Mouse (Mus musculus) midbrain, embryonic 11.5 days (tissue): Measurements from ENCODE around the gene Fxyd5. TPM values are rescaled to one million over a fixed set of nuclear protein-coding genes. Genes with fewer than 3 reads are reported as not detected.

Experiments
- ATAC-seq: fragments of 200-750 bp; cut with Nextera tagmentation; 2 replicates; pipeline ENCODE4 v1.8.0; 2017; ENCODE audit warnings: moderate TSS enrichment, moderate library complexity; ENCODE audit not compliant: low FRiP score
- DNase-seq: peaks from one replicate; pipeline ENCODE4 v3.0.0; 2015; ENCODE audit warnings: low spot score; ENCODE audit errors: missing footprints
- H3K27ac ChIP-seq: fragments of 300-500 bp; sonication (generic); 2 replicates; pipeline ENCODE4 v1.5.1; 2014; ENCODE audit warnings: low read depth, low read length
- H3K27me3 ChIP-seq: fragments of 300-500 bp; sonication (generic); 2 replicates; pipeline ENCODE4 v1.6.1; 2014; ENCODE audit warnings: mild to moderate bottlenecking, low read length, moderate library complexity, mixed read lengths; ENCODE audit not compliant: control insufficient read depth, insufficient read depth
- H3K36me3 ChIP-seq: fragments of 300-500 bp; sonication (generic); 2 replicates; pipeline ENCODE4 v1.6.1; 2014; ENCODE audit warnings: mild to moderate bottlenecking, low read length, moderate library complexity, mixed read lengths; ENCODE audit not compliant: control insufficient read depth, insufficient read depth
- H3K4me1 ChIP-seq: fragments of 300-500 bp; sonication (generic); 2 replicates; pipeline ENCODE4 v1.6.1; 2014; ENCODE audit warnings: low read length; ENCODE audit not compliant: control insufficient read depth, insufficient read depth
- H3K4me2 ChIP-seq: fragments of 300-500 bp; sonication (generic); 2 replicates; pipeline ENCODE4 v1.6.1; 2014; ENCODE audit warnings: mild to moderate bottlenecking, moderate library complexity
- H3K4me3 ChIP-seq: fragments of 300-500 bp; sonication (generic); 2 replicates; pipeline ENCODE4 v1.5.1; 2014; ENCODE audit warnings: low read depth, low read length
- H3K9ac ChIP-seq: fragments of 300-500 bp; sonication (generic); 2 replicates; pipeline ENCODE4 v1.6.1; 2014; ENCODE audit warnings: low read length
- H3K9me3 ChIP-seq: fragments of 300-500 bp; sonication (generic); 2 replicates; pipeline ENCODE4 v1.6.1; 2016; ENCODE audit warnings: low read length; ENCODE audit not compliant: control insufficient read depth
- WGBS: fragments of 180-500 bp; shearing (Covaris S2); extraction: QIAGEN DNeasy Blood & Tissue Kit; methylation state at CpG from one replicate; pipeline ENCODE4 v1.1.7; 2014; 5-methylcytosine and 5-hydroxymethylcytosine counted together
- polyA plus RNA-seq: library from polyadenylated mRNA; unstranded; fragments of >200 nt; fragmentation: Nextera tagmentation; extraction: Ambion mirVana; gene quantifications from 2 replicates; pipeline ENCODE4 v1.2.1, GENCODE M21; 2014

Gene Fxyd5
- polyA plus RNA-seq, 1 experiment from 2014 or later, result 11.3 TPM

DNA sequence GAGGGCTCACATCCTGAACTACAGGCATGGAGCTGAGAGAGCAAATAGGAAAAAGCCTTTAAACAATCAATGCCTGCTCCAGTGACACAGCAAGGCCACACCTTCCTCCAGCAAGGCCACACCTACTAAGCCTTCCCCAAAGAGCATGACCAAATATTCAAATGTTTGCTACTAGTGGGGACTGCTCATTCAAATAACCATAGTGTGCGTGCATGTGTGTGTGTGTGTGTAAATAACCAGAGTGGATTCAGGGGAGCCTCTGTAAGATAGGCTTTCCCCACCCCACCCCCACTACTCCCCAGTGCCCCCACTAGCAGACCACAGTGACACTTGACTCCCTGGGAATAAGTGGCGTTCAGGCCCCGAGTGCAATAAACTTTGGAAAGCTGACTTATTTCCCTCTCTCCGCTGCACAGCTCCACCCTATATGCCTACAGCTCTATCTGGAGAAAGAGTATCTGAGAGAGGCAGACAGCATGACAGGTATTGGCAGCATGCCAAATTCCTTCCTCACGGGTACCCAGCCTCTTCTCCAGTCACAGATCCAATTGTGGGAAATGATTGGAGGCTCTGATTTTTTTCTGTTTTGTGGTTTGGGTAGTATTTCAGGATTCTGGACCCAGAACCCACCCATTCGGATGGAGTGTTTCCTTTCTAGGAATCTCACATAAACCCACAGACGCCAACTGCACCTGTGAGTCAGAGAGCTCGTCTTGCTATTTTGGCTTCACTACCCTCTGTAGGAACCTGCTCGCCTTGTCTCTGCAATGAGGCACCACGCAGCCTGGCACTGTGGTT, 25.0 kb downstream of the Fxyd5 start:
- H3K27ac ChIP-seq, result no peak overlapping the region
- ATAC-seq (no peak), DNase-seq (no peak)
- WGBS, result 75% methylated on average over 10 of the region's 10 CpGs
- no peaks in the 10 kb centered on the region for H3K36me3 ChIP-seq
- no peak overlapping the region for H3K9ac ChIP-seq
- no peak overlapping the region for H3K4me3 ChIP-seq
- H3K4me2 ChIP-seq, result no peak overlapping the region
- no peaks in the 10 kb centered on the region for H3K4me1 ChIP-seq
- no peaks in the 10 kb centered on the region for H3K27me3 ChIP-seq
- H3K9me3 ChIP-seq, result no peaks in the 10 kb centered on the region

DNA sequence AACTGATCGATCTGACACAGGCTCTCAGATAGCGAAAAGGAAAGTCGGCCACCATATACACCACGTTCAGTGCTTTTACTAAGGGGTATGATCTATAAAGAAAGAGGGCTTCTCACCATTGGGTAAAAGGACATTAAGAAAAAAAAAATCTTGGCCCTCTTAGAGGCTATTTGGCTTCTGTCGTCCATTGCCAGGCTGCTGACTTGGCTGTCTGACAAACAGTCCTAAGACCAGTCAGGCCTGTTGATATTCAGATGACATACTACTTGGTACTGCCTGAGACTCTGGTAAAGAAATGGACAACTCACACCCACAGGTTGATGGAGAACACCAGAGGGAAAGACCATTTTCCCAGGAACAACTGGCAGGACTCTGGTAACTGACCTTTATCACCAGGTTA, 29.3 kb downstream of the Fxyd5 start:
- H3K27me3 ChIP-seq, result no peaks in the 10 kb centered on the region
- no peak for DNase-seq
- H3K27ac ChIP-seq, result no peak overlapping the region
- no peak overlapping the region for H3K4me3 ChIP-seq
- ATAC-seq, result no peak
- H3K9ac ChIP-seq, result no peak overlapping the region
- H3K4me2 ChIP-seq, result no peak overlapping the region
- H3K36me3 ChIP-seq, result no peaks in the 10 kb centered on the region
- WGBS, result 94% methylated on average over 5 of the region's 5 CpGs
- H3K4me1 ChIP-seq, result no peaks in the 10 kb centered on the region
- H3K9me3 ChIP-seq, result no peaks in the 10 kb centered on the region

GRCm38 (mm10) chr7:31008889-31009288, 33.4 kb downstream of the Fxyd5 start:
- Histone ChIP-seq H3K9ac (no peak overlapping the region), H3K4me2 (no peak overlapping the region), H3K27me3 (no peaks in the 10 kb centered on the region), H3K4me1 (no peaks in the 10 kb centered on the region), H3K36me3 (no peaks in the 10 kb centered on the region), H3K27ac (no peak overlapping the region), H3K9me3 (no peaks in the 10 kb centered on the region), H3K4me3 (no peak overlapping the region)
- WGBS, result 86% methylated on average over 3 of the region's 3 CpGs
- no peak for ATAC-seq
- no peak for DNase-seq

DNA sequence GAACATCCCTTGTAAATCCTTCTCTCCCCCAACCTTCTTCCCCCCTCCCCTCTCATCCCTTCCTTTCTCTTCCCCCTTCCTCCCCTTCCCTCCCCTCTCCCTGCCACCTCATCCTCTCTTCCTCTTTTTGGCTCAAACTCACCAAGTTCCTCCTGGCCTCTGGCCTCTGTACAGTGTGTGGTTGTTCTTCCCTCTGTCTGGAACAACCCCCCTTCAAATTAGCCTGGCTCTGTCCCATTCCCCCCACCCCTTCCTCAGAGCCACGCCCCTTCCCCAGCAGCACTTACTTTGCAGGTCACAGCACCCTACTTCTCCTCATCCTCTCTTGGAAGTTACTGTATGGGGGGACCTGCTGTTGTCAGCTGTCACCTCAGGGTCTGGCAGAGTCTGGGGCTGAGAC, 34.1 kb downstream of the Fxyd5 start:
- 69% methylated on average over 1 of the region's 1 CpGs for WGBS
- no peak for DNase-seq
- Histone ChIP-seq H3K36me3 (no peaks in the 10 kb centered on the region), H3K9me3 (no peaks in the 10 kb centered on the region), H3K9ac (no peak overlapping the region), H3K4me3 (no peak overlapping the region), H3K4me2 (no peak overlapping the region), H3K27ac (no peak overlapping the region), H3K4me1 (no peaks in the 10 kb centered on the region), H3K27me3 (no peaks in the 10 kb centered on the region)
- ATAC-seq, result no peak

DNA sequence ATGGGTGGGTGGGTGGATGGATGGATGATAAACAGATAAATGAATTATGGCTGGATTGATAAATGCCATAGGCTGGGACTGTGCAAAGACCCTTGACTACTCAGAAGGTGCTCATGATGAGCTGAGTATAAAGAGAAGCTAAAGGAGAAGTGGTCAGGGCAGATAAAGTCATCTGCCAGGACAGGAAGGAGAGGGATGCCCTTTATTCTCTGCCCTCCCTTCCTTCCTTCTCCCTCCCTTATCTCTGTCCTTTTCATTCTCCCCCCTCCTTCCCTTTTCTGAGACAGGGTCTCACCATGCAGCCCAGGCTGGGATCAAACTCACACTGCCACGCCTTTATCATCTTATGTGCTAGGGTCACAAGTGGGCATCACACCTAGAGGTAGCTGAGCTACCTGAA, 34.5 kb downstream of the Fxyd5 start:
- Histone ChIP-seq H3K27me3 (no peaks in the 10 kb centered on the region), H3K27ac (no peak overlapping the region), H3K4me3 (no peak overlapping the region), H3K9me3 (no peaks in the 10 kb centered on the region), H3K4me2 (no peak overlapping the region), H3K9ac (no peak overlapping the region), H3K36me3 (no peaks in the 10 kb centered on the region), H3K4me1 (no peaks in the 10 kb centered on the region)
- 67% methylated on average over 1 of the region's 1 CpGs for WGBS
- no peak for ATAC-seq
- no peak for DNase-seq

- ATAC-seq (no peak), DNase-seq (no peak)
- no peaks in the 10 kb centered on the region for H3K27me3 ChIP-seq
- H3K27ac ChIP-seq, result no peak overlapping the region
- H3K36me3 ChIP-seq, result no peaks in the 10 kb centered on the region
- no peaks in the 10 kb centered on the region for H3K9me3 ChIP-seq
- H3K4me2 ChIP-seq, result no peak overlapping the region
- H3K4me1 ChIP-seq, result no peaks in the 10 kb centered on the region
- H3K9ac ChIP-seq, result no peak overlapping the region
- no peak overlapping the region for H3K4me3 ChIP-seq
- WGBS, result 84% methylated on average over 8 of the region's 8 CpGs
Measured at GRCm38 (mm10) chr7:31002650-31003049, 39.6 kb downstream of the Fxyd5 start.

DNA sequence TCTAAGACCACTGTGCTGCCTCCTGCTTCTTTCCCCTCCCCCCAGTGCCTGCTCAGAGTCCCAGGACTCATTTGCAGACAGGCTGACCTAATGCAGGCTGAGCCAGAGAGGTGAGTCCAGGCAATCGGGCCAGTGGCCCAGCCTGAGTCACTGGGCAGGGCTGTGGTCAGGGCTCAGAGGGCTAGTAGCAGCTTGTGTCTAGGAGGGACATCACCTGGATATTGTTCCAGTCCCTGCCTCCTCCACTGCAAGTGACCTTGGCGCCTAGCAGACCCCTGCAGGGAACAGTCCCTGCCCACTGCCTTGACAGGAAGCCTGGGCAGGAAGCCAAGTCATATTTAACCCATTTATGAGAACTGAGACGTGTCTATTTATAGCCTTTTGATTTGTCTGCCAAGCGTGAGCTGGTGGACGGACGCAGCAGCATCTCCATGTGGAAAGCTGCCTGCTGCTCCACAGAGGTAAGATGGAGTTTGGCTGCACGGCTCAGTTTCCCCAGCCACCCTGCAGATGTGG, 41.7 kb downstream of the Fxyd5 start:
- DNase-seq (no peak), ATAC-seq (no peak)
- H3K4me1 ChIP-seq, result no peaks in the 10 kb centered on the region
- no peak overlapping the region for H3K4me2 ChIP-seq
- H3K4me3 ChIP-seq, result no peak overlapping the region
- no peaks in the 10 kb centered on the region for H3K36me3 ChIP-seq
- H3K9me3 ChIP-seq, result no peaks in the 10 kb centered on the region
- no peak overlapping the region for H3K9ac ChIP-seq
- no peak overlapping the region for H3K27ac ChIP-seq
- WGBS, result 70% methylated on average over 7 of the region's 7 CpGs
- no peaks in the 10 kb centered on the region for H3K27me3 ChIP-seq

DNA sequence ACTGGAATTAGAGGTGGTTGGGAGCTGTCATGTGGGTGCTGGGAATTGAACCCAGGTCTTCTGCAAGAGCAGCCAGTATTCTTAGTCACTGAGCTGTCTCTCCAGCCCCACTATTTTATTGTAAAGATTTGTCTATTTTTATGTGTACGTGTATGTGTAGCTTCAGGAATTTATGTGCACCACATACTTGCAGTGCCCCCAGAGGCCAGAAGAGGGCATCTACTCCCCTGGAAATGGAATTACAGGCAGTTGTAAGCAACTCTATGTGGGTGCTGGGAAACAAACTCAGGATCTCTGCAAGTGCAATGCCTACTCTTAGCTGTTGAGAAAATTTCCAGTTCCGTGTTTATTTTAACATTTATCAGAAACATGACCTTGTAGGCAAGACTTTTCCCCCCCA, 45.8 kb downstream of the Fxyd5 start:
- ATAC-seq (no peak), DNase-seq (no peak)
- H3K36me3 ChIP-seq, result no peaks in the 10 kb centered on the region
- no peak overlapping the region for H3K9ac ChIP-seq
- no peak overlapping the region for H3K27ac ChIP-seq
- 91% methylated on average over 2 of the region's 2 CpGs for WGBS
- H3K4me2 ChIP-seq, result no peak overlapping the region
- no peaks in the 10 kb centered on the region for H3K4me1 ChIP-seq
- no peaks in the 10 kb centered on the region for H3K27me3 ChIP-seq
- H3K9me3 ChIP-seq, result no peaks in the 10 kb centered on the region
- H3K4me3 ChIP-seq, result no peak overlapping the region

- H3K4me2 ChIP-seq, result no peak overlapping the region
- H3K4me1 ChIP-seq, result no peaks in the 10 kb centered on the region
- H3K9ac ChIP-seq, result no peak overlapping the region
- H3K4me3 ChIP-seq, result no peak overlapping the region
- ATAC-seq (no peak), DNase-seq (no peak)
- 89% methylated on average over 5 of the region's 5 CpGs for WGBS
- H3K27me3 ChIP-seq, result no peaks in the 10 kb centered on the region
- no peaks in the 10 kb centered on the region for H3K36me3 ChIP-seq
- no peaks in the 10 kb centered on the region for H3K9me3 ChIP-seq
- no peak overlapping the region for H3K27ac ChIP-seq
Measured at GRCm38 (mm10) chr7:30993986-30994385, 48.3 kb downstream of the Fxyd5 start.
